Mouse (Mus musculus) heart, embryonic 16.5 days (tissue): Measurements from ENCODE around the gene Rhoa. TPM values are rescaled to one million over a fixed set of nuclear protein-coding genes. Genes with fewer than 3 reads are reported as not detected.
A peak's percentile ranks its signal among the peaks of the same experiment; 100 is the strongest.
"Not testable (repeated sequence)": the region's sequence is repeated elsewhere in the genome, so short reads cannot be mapped to it uniquely, and the experiment has no call there.

Source experiments
- ATAC-seq: fragments of 200-750 bp; cut with Nextera tagmentation; replicated peaks from 2 replicates; pipeline ENCODE4 v1.8.0; 2017; ENCODE audit warnings: moderate number of reproducible peaks; ENCODE audit not compliant: insufficient read depth, low FRiP score; ENCODE audit errors: extremely low read depth
- H3K27ac ChIP-seq: fragments of 300-500 bp; sonication (generic); 2 replicates; pipeline ENCODE4 v1.5.1; 2014; ENCODE audit warnings: mild to moderate bottlenecking, low read length, control low read depth, moderate library complexity
- H3K27me3 ChIP-seq: fragments of 300-500 bp; sonication (generic); 2 replicates; pipeline ENCODE4 v1.6.1; 2014; ENCODE audit warnings: low read length, mixed read lengths; ENCODE audit not compliant: control insufficient read depth, insufficient read depth
- H3K36me3 ChIP-seq: fragments of 300-500 bp; sonication (generic); 2 replicates; pipeline ENCODE4 v1.6.1; 2014; ENCODE audit not compliant: control insufficient read depth, insufficient read depth
- H3K4me1 ChIP-seq: fragments of 300-500 bp; sonication (generic); 2 replicates; pipeline ENCODE4 v1.6.1; 2014; ENCODE audit warnings: low read length, mixed read lengths; ENCODE audit not compliant: control insufficient read depth, insufficient read depth
- H3K4me2 ChIP-seq: fragments of 300-500 bp; sonication (generic); 2 replicates; pipeline ENCODE4 v1.6.1; 2014; ENCODE audit warnings: low read depth, mild to moderate bottlenecking, control low read depth, low read length
- H3K4me3 ChIP-seq: fragments of 300-500 bp; sonication (generic); 2 replicates; pipeline ENCODE4 v1.5.1; 2014; ENCODE audit warnings: mild to moderate bottlenecking, control low read depth, low read length
- H3K9ac ChIP-seq: fragments of 300-500 bp; sonication (generic); 2 replicates; pipeline ENCODE4 v1.6.1; 2014; ENCODE audit warnings: low read length, control low read depth
- H3K9me3 ChIP-seq: fragments of 300-500 bp; sonication (generic); replicated peaks from 2 replicates; pipeline ENCODE4 v1.6.1; 2016; ENCODE audit warnings: low read length; ENCODE audit not compliant: control insufficient read depth
- WGBS: fragments of 180-500 bp; shearing (Covaris S2); extraction: QIAGEN DNeasy Blood & Tissue Kit; methylation state at CpG from one replicate; pipeline ENCODE4 v1.1.7; 2014; 5-methylcytosine and 5-hydroxymethylcytosine counted together
- polyA plus RNA-seq: library from polyadenylated mRNA; unstranded; fragments of >200 nt; fragmentation: Nextera tagmentation; extraction: Ambion mirVana; gene quantifications from 2 replicates; pipeline ENCODE4 v1.2.1, GENCODE M21; 2015

Rhoa gene
- polyA plus RNA-seq, 1 experiment from 2014 or later = 444 TPM

- Histone ChIP-seq H3K27ac (peak overlapping the region; percentile 75), H3K9ac (peak overlapping the region; percentile 29; the same call in 1 of the 2 replicates), H3K4me2 (no peak overlapping the region), H3K36me3 (no peaks in the 10 kb centered on the region), H3K9me3 (no peaks in the 10 kb centered on the region), H3K27me3 (no peaks in the 10 kb centered on the region), H3K4me1 (peaks cover 12% of the 10 kb centered on the region), H3K4me3 (no peak overlapping the region)
- WGBS = 24% methylated on average over 8 of the region's 8 CpGs
- ATAC-seq = peak; percentile 68
These were observed 25.7 kb upstream of the Rhoa start for GRCm38 (mm10) chr9:108280071-108280828.

GRCm38 (mm10) chr9:108284410-108284809 lies 21.5 kb upstream of the Rhoa start:
- ATAC-seq = peak; percentile 69
- 9% methylated on average over 6 of the region's 6 CpGs for whole genome bisulfite sequencing
- H3K27ac ChIP-seq = no peak overlapping the region
- no peaks in the 10 kb centered on the region for H3K36me3 ChIP-seq
- no peaks in the 10 kb centered on the region for H3K9me3 ChIP-seq
- H3K27me3 ChIP-seq = no peaks in the 10 kb centered on the region
- no peak overlapping the region for H3K4me3 ChIP-seq
- H3K4me2 ChIP-seq = no peak overlapping the region
- peaks cover 9% of the 10 kb centered on the region for H3K4me1 ChIP-seq
- no peak overlapping the region for H3K9ac ChIP-seq

- H3K9me3 ChIP-seq, H3K27me3 ChIP-seq, ATAC-seq, H3K36me3 ChIP-seq, H3K27ac ChIP-seq, H3K4me1 ChIP-seq, H3K4me2 ChIP-seq, H3K9ac ChIP-seq, H3K4me3 ChIP-seq: not testable (repeated sequence)
- WGBS = 78% methylated on average over 4 of the region's 6 CpGs
These were observed 18.2 kb upstream of the Rhoa start for GRCm38 (mm10) chr9:108287526-108288238.

- H3K4me2 ChIP-seq = peak overlapping the region; percentile 80; the same call in 1 of the 2 replicates
These were observed 16.6 kb upstream of the Rhoa start for GRCm38 (mm10) chr9:108289347-108289746.

GRCm38 (mm10) chr9:108290016-108290750 lies 15.7 kb upstream of the Rhoa start, which contains the start of gene Nicn1:
Gene Nicn1, plus strand, starts transcription at chr9:108290429.
- Histone ChIP-seq H3K9ac (peak within 1 kb of the TSS; percentile 81), H3K4me2 (peak within 1 kb of the TSS; percentile 86), H3K9me3 (no peaks in the 10 kb centered on the region), H3K36me3 (peaks cover 6% of the 10 kb centered on the region; the same call in 1 of the 2 replicates), H3K27ac (peak within 1 kb of the TSS; percentile 85), H3K4me3 (peak within 1 kb of the TSS; percentile 78), H3K27me3 (no peaks in the 10 kb centered on the region), H3K4me1 (peaks cover 7% of the 10 kb centered on the region)
- peak; percentile 98 for ATAC-seq
- under 1% methylated on average over 32 of the region's 32 CpGs for WGBS

More at GRCm38 (mm10) chr9:108289347-108289746, 16.6 kb upstream of the Rhoa start:
- no peak overlapping the region for H3K27ac ChIP-seq
- H3K4me1 ChIP-seq = peaks cover 7% of the 10 kb centered on the region
- ATAC-seq = no peak
- no peaks in the 10 kb centered on the region for H3K36me3 ChIP-seq
- H3K4me3 ChIP-seq = no peak overlapping the region; the same call in 1 of the 2 replicates
- H3K9me3 ChIP-seq = no peaks in the 10 kb centered on the region
- no peaks in the 10 kb centered on the region for H3K27me3 ChIP-seq
- no peak overlapping the region for H3K9ac ChIP-seq
- WGBS = 70% methylated on average over 2 of the region's 2 CpGs

- ATAC-seq = no peak
- Histone ChIP-seq H3K9ac (peak overlapping the region; percentile 79), H3K4me1 (peaks cover 7% of the 10 kb centered on the region), H3K27me3 (no peaks in the 10 kb centered on the region), H3K36me3 (peaks cover 9% of the 10 kb centered on the region; the same call in 1 of the 2 replicates), H3K4me3 (peak overlapping the region; percentile 78), H3K4me2 (peak overlapping the region; percentile 86), H3K9me3 (no peaks in the 10 kb centered on the region), H3K27ac (peak overlapping the region; percentile 69)
- WGBS = 39% methylated on average over 6 of the region's 6 CpGs
These were observed 15.2 kb upstream of the Rhoa start for GRCm38 (mm10) chr9:108290773-108291172.

GRCm38 (mm10) chr9:108296453-108297355 lies 9.2 kb upstream of the Rhoa start, which contains the start of gene Amt:
Gene Amt, plus strand, starts transcription at chr9:108296853.
- no peaks in the 10 kb centered on the region for H3K9me3 ChIP-seq
- peaks cover 13% of the 10 kb centered on the region; the same call in 1 of the 2 replicates for H3K36me3 ChIP-seq
- ATAC-seq = 0 out of 2 replicates have a peak, but pooled peaks have one; percentile 14
- peak within 1 kb of the TSS; percentile 38 for H3K9ac ChIP-seq
- WGBS = 33% methylated on average over 18 of the region's 18 CpGs
- H3K4me2 ChIP-seq = peak within 1 kb of the TSS; percentile 55
- no peaks in the 10 kb centered on the region for H3K27me3 ChIP-seq
- peak within 1 kb of the TSS; percentile 36 for H3K4me3 ChIP-seq
- H3K27ac ChIP-seq = peak within 1 kb of the TSS; percentile 37; the same call in 1 of the 2 replicates
- H3K4me1 ChIP-seq = no peaks in the 10 kb centered on the region

- Histone ChIP-seq H3K27me3 (no peaks in the 10 kb centered on the region), H3K4me2 (no peak overlapping the region), H3K4me3 (no peak overlapping the region), H3K27ac (no peak overlapping the region), H3K9me3 (no peaks in the 10 kb centered on the region), H3K9ac (no peak overlapping the region), H3K4me1 (peaks cover 11% of the 10 kb centered on the region), H3K36me3 (peaks cover 18% of the 10 kb centered on the region)
- ATAC-seq = no peak
- WGBS = 70% methylated on average over 3 of the region's 3 CpGs
These were observed 4.1 kb upstream of the Rhoa start for GRCm38 (mm10) chr9:108301853-108302252.
